Mouse (Mus musculus) heart, embryonic 15.5 days (tissue): Measurements from ENCODE around the gene Slc22a15. TPM values are rescaled to one million over a fixed set of nuclear protein-coding genes. Genes with fewer than 3 reads are reported as not detected.
"Not testable (repeated sequence)": the region's sequence is repeated elsewhere in the genome, so short reads cannot be mapped to it uniquely, and the experiment has no call there.

Source experiments
- ATAC-seq: fragments of 200-750 bp; cut with Nextera tagmentation; replicated peaks from 2 replicates; pipeline ENCODE4 v1.8.0; 2017; ENCODE audit warnings: low read depth, moderate TSS enrichment; ENCODE audit not compliant: insufficient number of reproducible peaks, insufficient read depth, low FRiP score
- H3K27ac ChIP-seq: fragments of 300-500 bp; sonication (generic); 2 replicates; pipeline ENCODE4 v1.5.1; 2015; ENCODE audit warnings: mild to moderate bottlenecking, inconsistent platforms
- H3K27me3 ChIP-seq: fragments of 300-500 bp; sonication (generic); 2 replicates; pipeline ENCODE4 v1.6.1; 2015; ENCODE audit warnings: inconsistent platforms
- H3K36me3 ChIP-seq: fragments of 300-500 bp; sonication (generic); 2 replicates; pipeline ENCODE4 v1.6.1; 2015; ENCODE audit warnings: mild to moderate bottlenecking, inconsistent platforms
- H3K4me1 ChIP-seq: fragments of 300-500 bp; sonication (generic); replicated peaks from 2 replicates; pipeline ENCODE4 v1.6.1; 2015; ENCODE audit warnings: inconsistent platforms
- H3K4me2 ChIP-seq: fragments of 300-500 bp; sonication (generic); 2 replicates; pipeline ENCODE4 v1.6.1; 2015; ENCODE audit warnings: inconsistent platforms, mild to moderate bottlenecking, moderate library complexity
- H3K4me3 ChIP-seq: fragments of 300-500 bp; sonication (generic); 2 replicates; pipeline ENCODE4 v1.5.1; 2015; ENCODE audit warnings: mild to moderate bottlenecking, inconsistent platforms
- H3K9ac ChIP-seq: fragments of 300-500 bp; sonication (generic); 2 replicates; pipeline ENCODE4 v1.6.1; 2015; ENCODE audit warnings: mild to moderate bottlenecking, inconsistent platforms
- H3K9me3 ChIP-seq: fragments of 300-500 bp; sonication (generic); replicated peaks from 2 replicates; pipeline ENCODE4 v1.6.1; 2016; ENCODE audit warnings: inconsistent platforms
- WGBS: fragments of 180-500 bp; shearing (Covaris S2); methylation state at CpG from one replicate; pipeline ENCODE4 v1.1.7; 2015; ENCODE audit warnings: mixed read lengths; 5-methylcytosine and 5-hydroxymethylcytosine counted together
- polyA plus RNA-seq: library from polyadenylated mRNA; unstranded; fragments of >200 nt; fragmentation: Nextera tagmentation; extraction: Ambion mirVana; gene quantifications from 2 replicates; pipeline ENCODE4 v1.2.1, GENCODE M21; 2015

The Slc22a15 gene
- polyA plus RNA-seq, 1 experiment from 2014 or later: 4.1 TPM

- 30% methylated on average over 10 of the region's 10 CpGs for WGBS
- H3K4me2 ChIP-seq: no peak overlapping the region
- ATAC-seq: no peak
- no peak overlapping the region for H3K9ac ChIP-seq
- no peak overlapping the region for H3K4me3 ChIP-seq
- H3K36me3 ChIP-seq: no peaks in the 10 kb centered on the region
- H3K9me3 ChIP-seq: no peaks in the 10 kb centered on the region
- H3K4me1 ChIP-seq: peaks cover 13% of the 10 kb centered on the region
- H3K27me3 ChIP-seq: no peaks in the 10 kb centered on the region
- H3K27ac ChIP-seq: no peak overlapping the region
Measured at GRCm38 (mm10) chr3:101831189-101831858, 92.9 kb downstream of the Slc22a15 start.

- 76% methylated on average over 10 of the region's 10 CpGs for WGBS
- ATAC-seq: no peak
- Histone ChIP-seq H3K9ac (no peak overlapping the region), H3K9me3 (no peaks in the 10 kb centered on the region), H3K4me2 (no peak overlapping the region), H3K36me3 (no peaks in the 10 kb centered on the region), H3K27me3 (no peaks in the 10 kb centered on the region), H3K4me1 (peaks cover 2% of the 10 kb centered on the region; the same call in 1 of the 2 replicates), H3K27ac (no peak overlapping the region), H3K4me3 (no peak overlapping the region)
Measured at GRCm38 (mm10) chr3:101829881-101830616, 94.2 kb downstream of the Slc22a15 start.

GRCm38 (mm10) chr3:101828595-101828994, 95.7 kb downstream of the Slc22a15 start:
- H3K27ac ChIP-seq: no peak overlapping the region
- 43% methylated on average over 3 of the region's 3 CpGs for WGBS
- no peak overlapping the region for H3K4me3 ChIP-seq
- no peak overlapping the region for H3K9ac ChIP-seq
- H3K27me3 ChIP-seq: no peaks in the 10 kb centered on the region
- H3K4me1 ChIP-seq: peaks cover 2% of the 10 kb centered on the region; the same call in 1 of the 2 replicates
- no peak for ATAC-seq
- H3K36me3 ChIP-seq: no peaks in the 10 kb centered on the region
- H3K9me3 ChIP-seq: no peaks in the 10 kb centered on the region
- no peak overlapping the region for H3K4me2 ChIP-seq

- Histone ChIP-seq H3K4me3 (no peak overlapping the region), H3K9me3 (no peaks in the 10 kb centered on the region), H3K9ac (no peak overlapping the region), H3K27me3 (no peaks in the 10 kb centered on the region), H3K27ac (no peak overlapping the region), H3K4me1 (peaks cover 2% of the 10 kb centered on the region; the same call in 1 of the 2 replicates), H3K36me3 (no peaks in the 10 kb centered on the region), H3K4me2 (no peak overlapping the region)
- no peak for ATAC-seq
- WGBS: 90% methylated on average over 6 of the region's 6 CpGs
Measured at GRCm38 (mm10) chr3:101827220-101827715, 97.0 kb downstream of the Slc22a15 start.

GRCm38 (mm10) chr3:101824338-101824737, 99.9 kb downstream of the Slc22a15 start:
- Histone ChIP-seq H3K9ac (no peak overlapping the region), H3K4me3 (no peak overlapping the region), H3K9me3 (no peaks in the 10 kb centered on the region), H3K4me2 (no peak overlapping the region), H3K27ac (no peak overlapping the region), H3K27me3 (no peaks in the 10 kb centered on the region), H3K4me1 (no peaks in the 10 kb centered on the region), H3K36me3 (no peaks in the 10 kb centered on the region)
- 73% methylated on average over 9 of the region's 9 CpGs for WGBS
- ATAC-seq: no peak

- Histone ChIP-seq H3K27ac (no peak overlapping the region), H3K9ac (no peak overlapping the region), H3K4me2 (no peak overlapping the region), H3K36me3 (no peaks in the 10 kb centered on the region), H3K27me3 (no peaks in the 10 kb centered on the region), H3K4me3 (no peak overlapping the region), H3K9me3 (no peaks in the 10 kb centered on the region), H3K4me1 (no peaks in the 10 kb centered on the region)
- no peak for ATAC-seq
- WGBS: 76% methylated on average over 5 of the region's 5 CpGs
Measured at GRCm38 (mm10) chr3:101822052-101822451, 102.2 kb downstream of the Slc22a15 start.

- not testable (repeated sequence) for H3K4me2 ChIP-seq, H3K4me3 ChIP-seq, H3K27me3 ChIP-seq, H3K4me1 ChIP-seq, H3K27ac ChIP-seq, H3K9ac ChIP-seq, H3K36me3 ChIP-seq, ATAC-seq, H3K9me3 ChIP-seq
- 71% methylated on average over 3 of the region's 3 CpGs for WGBS
Measured at GRCm38 (mm10) chr3:101820708-101821107, 103.5 kb downstream of the Slc22a15 start.

GRCm38 (mm10) chr3:101816006-101816405, 108.2 kb downstream of the Slc22a15 start:
- WGBS: 79% methylated on average over 3 of the region's 3 CpGs
- H3K4me2 ChIP-seq: no peak overlapping the region

GRCm38 (mm10) chr3:101814790-101815189, 109.5 kb downstream of the Slc22a15 start:
- WGBS: 76% methylated on average over 9 of the region's 9 CpGs
- Histone ChIP-seq H3K36me3 (no peaks in the 10 kb centered on the region), H3K9me3 (no peaks in the 10 kb centered on the region), H3K4me3 (no peak overlapping the region), H3K27ac (no peak overlapping the region), H3K4me1 (no peaks in the 10 kb centered on the region), H3K9ac (no peak overlapping the region), H3K4me2 (no peak overlapping the region), H3K27me3 (no peaks in the 10 kb centered on the region)
- ATAC-seq: no peak

More at GRCm38 (mm10) chr3:101816006-101816405, 108.2 kb downstream of the Slc22a15 start:
- Histone ChIP-seq H3K4me3 (no peak overlapping the region), H3K36me3 (no peaks in the 10 kb centered on the region), H3K27ac (no peak overlapping the region), H3K9me3 (no peaks in the 10 kb centered on the region), H3K4me1 (no peaks in the 10 kb centered on the region), H3K27me3 (no peaks in the 10 kb centered on the region), H3K9ac (no peak overlapping the region)
- ATAC-seq: no peak

- H3K27me3 ChIP-seq: no peaks in the 10 kb centered on the region
- 63% methylated on average over 10 of the region's 10 CpGs for WGBS
- no peak overlapping the region for H3K4me2 ChIP-seq
- H3K9ac ChIP-seq: no peak overlapping the region
- no peaks in the 10 kb centered on the region for H3K9me3 ChIP-seq
- H3K36me3 ChIP-seq: no peaks in the 10 kb centered on the region
- H3K27ac ChIP-seq: no peak overlapping the region
- no peak overlapping the region for H3K4me3 ChIP-seq
- peaks cover 8% of the 10 kb centered on the region for H3K4me1 ChIP-seq
- peak; percentile 50; the same call in 1 of the 2 replicates for ATAC-seq
Measured at GRCm38 (mm10) chr3:101812341-101812962, 111.8 kb downstream of the Slc22a15 start.

GRCm38 (mm10) chr3:101811931-101812330, 112.3 kb downstream of the Slc22a15 start:
- no peak overlapping the region for H3K4me2 ChIP-seq
- H3K4me3 ChIP-seq: no peak overlapping the region
- no peak overlapping the region for H3K9ac ChIP-seq
- no peaks in the 10 kb centered on the region for H3K27me3 ChIP-seq
- H3K4me1 ChIP-seq: peaks cover 14% of the 10 kb centered on the region
- no peak for ATAC-seq
- H3K36me3 ChIP-seq: no peaks in the 10 kb centered on the region
- H3K27ac ChIP-seq: no peak overlapping the region
- WGBS: 61% methylated on average over 4 of the region's 4 CpGs
- no peaks in the 10 kb centered on the region for H3K9me3 ChIP-seq
